Mouse (Mus musculus): Measurements from ENCODE around the gene Scrg1.
A peak's percentile ranks its signal among the peaks of the same experiment; 100 is the strongest.
"Not testable (repeated sequence)": the region's sequence is repeated elsewhere in the genome, so short reads cannot be mapped to it uniquely, and the experiment has no call there.

Gene Scrg1

DNA sequence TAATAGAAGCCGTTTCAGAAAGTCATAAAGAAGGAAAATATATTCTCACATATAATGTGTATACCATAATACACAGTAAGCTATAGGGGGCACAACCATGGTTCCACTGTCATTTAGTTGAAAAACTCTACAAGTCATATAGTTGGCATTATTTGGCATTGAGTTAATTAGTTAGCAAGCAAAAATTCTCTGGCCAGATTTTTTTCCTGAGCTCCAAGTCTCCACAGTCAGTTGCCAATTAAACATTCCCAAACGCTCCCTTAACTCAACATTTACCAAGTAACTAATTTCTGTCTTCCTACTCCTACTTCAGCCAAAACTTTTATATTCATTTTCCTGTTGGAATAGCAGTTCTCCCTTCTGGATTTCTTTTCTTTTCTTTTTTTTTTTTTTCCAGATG, 2.4 kb upstream of the Scrg1 start:
- no peak for DNase-seq (ENCODE audit: low spot score in 2 of 2)

DNA sequence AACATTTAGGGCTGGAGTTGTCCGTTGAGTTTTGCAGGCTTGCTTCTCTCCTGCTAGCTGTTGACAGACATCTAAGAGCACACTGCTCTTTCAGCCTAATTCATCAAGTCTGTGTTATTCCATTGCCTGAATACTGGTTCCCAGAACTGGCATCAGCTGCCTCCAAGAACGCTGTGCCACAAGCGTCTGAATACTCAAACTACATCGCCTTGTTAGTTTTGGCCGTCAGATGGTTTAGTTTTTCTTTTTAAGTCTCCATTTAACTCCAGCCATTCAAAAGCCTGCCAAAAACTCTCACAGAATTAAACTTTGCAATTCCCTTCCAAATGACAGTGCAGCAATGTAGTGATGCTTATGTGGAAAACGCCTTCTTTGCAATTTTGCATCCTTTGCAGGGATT, 1.4 kb downstream of the Scrg1 start:
- DNase-seq (ENCODE audit: low spot score in 2 of 2), result no peak

DNA sequence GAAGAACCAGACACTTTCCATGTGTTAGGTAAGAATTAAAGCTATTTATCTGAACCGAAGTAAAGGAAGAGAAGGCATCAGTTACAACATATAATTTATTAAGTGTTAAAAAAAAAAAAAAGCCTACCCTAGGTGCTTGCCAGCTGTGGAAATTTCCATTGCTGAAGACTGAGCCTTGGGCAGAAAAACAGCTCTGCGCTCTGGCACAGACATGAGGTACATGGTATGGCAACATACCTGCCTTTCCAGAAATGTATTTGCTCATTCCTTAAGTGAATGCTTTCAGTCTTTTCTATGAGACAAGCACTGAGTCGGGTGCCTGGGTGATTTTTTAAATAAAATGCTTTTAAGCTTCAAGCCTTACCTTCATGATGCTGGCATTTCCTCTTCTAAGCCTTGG, 2.2 kb downstream of the Scrg1 start:
- no peak for DNase-seq (ENCODE audit: low spot score in 2 of 2)

DNA sequence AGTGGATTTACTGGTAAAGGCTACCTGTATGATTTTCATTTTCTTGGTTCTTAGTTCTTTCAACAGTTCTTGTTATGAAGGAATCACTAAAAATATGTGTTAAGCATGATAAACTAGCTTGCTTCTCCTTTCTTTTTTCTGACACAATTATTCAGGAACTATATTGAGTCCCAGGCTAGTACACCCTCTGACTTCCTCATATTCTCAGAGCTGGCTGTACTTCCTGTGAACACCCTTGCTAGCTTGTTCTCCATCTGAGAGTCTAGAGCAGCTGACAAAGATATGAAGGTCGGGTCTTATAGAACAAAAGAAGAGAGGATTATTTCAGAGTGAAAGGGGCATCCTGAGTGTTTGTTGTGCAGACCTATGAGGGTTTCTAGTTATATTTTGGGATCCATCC, 7.1 kb downstream of the Scrg1 start:
- no peak for DNase-seq (ENCODE audit: low spot score in 2 of 2)

DNA sequence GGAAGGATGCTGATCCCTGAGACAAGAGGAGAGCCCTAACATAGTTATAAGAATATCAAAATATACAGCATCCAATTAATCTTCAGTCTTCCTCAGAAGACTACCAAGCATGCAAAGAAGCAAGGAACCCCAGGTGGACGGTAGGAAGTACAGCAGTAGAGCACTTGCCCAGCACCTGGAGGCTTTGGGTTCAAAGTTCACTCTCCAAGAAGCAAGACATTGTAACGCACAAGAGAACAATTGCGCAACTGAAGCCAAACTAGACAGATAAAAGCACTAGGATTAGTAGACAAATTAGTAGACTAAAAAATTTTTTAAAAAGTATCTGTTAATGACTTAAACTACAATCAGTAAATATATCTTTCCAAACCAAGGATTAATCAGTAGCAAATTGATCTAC, 8.0 kb downstream of the Scrg1 start:
- DNase-seq (ENCODE audit: low spot score in 2 of 2), result no peak

DNA sequence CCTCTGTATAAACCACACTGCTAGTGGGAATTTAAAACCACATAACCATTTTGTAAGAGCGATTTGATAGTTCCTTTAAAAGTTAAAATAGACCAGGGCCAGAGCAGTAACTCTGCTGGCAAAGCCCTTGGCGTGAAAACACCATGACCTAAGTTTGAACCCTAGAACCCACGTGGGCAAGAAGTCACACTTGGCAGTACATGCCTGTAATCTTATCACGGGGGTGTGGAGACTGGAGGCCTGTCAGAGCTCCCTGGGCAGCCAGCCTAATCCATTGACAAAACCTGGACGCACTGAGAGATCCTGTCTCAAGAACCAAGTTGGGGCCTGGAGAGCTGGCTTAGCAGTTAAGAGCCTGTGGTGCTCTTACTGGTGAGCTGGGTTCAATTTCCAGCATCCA, 12.9 kb downstream of the Scrg1 start:
- DNase-seq (ENCODE audit: low spot score in 2 of 2), result no peak

DNA sequence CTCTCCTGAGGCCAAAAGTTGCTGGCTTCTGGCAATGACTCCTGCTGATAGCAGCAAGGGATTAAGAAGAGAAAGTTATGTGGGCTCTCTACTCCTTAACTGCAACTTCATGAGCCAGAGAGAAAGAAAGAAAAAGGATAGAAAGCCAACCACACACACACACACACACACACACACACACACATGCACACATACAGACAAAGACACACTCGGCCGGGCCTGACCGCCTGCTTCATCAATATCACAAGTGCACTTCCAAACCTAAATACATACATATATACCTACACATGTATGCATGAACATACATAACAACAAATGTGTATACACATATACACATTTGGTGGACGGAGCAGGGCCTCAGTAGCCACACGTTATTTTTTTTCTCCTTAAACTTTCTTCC, 15.1 kb downstream of the Scrg1 start:
- no peak for DNase-seq (ENCODE audit: low spot score in 2 of 2)

DNA sequence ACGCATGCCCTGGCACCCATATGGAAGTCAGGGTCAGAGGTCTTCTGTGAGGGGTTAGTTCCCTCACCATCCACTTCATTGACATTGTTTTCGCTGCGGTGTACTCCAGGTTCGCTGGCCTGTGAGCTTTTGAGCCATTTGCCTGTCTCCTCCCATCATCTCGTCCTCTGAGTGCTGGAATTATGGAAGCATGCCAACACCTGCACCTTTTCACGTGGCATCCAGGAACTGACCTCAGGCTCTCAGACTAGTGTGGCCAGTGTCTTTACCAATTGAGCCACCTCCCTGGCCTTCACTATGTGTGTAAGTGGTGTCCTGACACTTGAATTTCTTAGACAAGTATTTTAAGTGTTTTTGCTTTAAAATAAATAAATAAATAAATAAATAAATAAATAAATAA, 18.0 kb downstream of the Scrg1 start:
- DNase-seq (ENCODE audit: low spot score in 2 of 2), result no peak

DNA sequence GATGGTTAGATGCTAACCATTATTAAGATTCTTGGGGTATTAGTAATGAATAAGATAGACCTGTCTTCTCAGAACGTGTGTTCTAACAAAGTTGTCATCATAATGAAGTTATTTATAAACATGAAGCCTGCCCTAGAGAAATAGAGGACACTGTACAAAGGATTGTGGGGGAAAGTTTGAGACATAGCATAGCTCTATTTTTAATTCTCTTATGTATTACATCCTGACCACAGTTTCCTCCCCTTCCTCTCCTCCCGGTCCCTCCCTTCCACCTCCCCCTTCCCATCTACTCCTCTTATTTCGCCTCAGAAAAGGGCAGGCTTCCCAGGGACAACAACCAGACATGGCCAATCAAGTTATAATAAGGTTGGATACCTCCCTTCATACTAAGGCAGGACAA, 22.7 kb downstream of the Scrg1 start:
- no peak for DNase-seq (ENCODE audit: low spot score in 2 of 2)

DNA sequence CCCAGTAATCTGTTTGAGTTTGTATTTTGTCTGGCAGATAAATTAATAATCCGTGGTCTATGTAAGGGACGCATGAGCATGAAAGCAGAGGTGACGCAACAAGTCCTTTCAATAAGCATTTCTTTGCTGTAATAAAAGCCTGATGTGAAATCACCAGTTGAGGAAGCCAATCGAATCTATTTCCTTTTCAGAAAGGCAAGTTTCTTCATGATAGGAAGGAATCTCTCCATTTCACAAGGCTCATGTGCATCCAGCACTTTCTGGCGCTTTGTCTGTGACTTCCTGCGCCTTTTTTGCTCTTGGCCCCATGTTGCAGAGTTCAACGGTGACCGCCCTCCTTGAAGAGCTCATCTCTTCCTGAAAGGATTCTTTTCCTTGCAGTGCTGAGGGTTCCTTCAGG, 24.0 kb downstream of the Scrg1 start:
- no peak for DNase-seq (ENCODE audit: low spot score in 2 of 2)

DNA sequence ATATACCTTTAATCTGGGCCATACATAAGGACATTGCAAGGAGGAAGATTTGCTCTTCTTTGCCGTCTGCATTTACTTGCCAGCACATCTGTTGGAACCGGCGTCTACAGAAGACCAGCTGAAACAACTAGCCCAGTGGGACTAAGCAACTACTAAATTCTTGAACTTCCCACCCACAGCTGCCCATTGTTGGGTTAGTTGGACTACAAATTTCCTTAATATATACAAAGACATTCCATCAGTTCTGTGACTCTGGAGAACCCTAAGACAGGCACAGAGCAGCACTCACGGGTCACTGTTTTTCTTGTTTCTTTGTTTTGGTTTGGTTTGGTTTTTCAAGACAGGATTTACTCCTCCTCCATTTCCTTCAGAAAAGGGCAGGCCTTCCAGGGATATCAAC, 24.9 kb downstream of the Scrg1 start:
- DNase-seq (ENCODE audit: low spot score in 2 of 2), result no peak

DNA sequence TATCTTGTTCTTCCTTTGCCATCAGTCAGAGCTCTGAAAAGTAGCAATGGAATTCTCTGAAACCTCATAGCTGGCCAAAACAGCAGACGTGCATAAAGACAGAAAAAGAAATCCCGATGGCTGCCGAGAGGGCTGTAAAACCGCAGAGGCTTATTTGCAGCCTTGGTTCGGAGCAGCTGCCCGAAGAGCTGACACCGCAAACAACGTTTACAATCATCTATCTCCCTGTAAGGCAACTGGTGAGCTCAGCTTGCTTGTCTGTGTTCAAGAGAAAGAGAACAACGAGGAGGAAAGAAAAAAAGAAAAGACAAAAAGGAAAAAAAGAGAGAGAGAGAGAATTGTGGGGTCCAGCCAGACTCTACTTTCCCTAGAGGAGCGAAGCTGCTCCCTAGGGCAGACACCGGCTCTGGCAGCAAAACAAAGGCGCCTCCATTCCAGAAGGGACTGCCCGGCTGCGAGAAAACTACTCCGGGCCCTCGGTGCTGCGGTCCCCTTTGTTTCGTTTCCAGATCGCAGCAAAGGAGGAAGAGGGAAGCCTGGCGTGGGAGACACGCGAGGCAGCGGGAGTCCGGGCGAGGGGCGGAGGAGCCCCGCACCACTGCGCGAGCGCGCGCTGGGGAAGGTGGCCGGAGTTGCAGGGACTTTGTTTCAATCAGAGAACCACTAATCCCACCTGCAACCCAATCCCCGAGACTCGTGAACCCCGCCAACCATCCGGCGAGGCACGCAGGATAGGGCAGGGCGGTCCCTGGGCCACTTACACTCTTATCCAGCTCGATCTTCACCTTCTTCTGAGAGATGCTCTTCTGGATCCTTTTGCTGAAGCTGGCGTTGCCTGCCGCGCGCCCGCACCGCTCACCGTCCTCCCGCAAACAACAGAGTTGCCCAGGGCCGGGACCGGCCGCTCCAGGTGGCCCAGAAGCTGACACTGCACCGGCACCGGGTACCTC, 31.0 kb downstream of the Scrg1 start:
- peak in 1 of 2 experiments; percentile 55 for DNase-seq (ENCODE audit: low spot score in 2 of 2)

DNA sequence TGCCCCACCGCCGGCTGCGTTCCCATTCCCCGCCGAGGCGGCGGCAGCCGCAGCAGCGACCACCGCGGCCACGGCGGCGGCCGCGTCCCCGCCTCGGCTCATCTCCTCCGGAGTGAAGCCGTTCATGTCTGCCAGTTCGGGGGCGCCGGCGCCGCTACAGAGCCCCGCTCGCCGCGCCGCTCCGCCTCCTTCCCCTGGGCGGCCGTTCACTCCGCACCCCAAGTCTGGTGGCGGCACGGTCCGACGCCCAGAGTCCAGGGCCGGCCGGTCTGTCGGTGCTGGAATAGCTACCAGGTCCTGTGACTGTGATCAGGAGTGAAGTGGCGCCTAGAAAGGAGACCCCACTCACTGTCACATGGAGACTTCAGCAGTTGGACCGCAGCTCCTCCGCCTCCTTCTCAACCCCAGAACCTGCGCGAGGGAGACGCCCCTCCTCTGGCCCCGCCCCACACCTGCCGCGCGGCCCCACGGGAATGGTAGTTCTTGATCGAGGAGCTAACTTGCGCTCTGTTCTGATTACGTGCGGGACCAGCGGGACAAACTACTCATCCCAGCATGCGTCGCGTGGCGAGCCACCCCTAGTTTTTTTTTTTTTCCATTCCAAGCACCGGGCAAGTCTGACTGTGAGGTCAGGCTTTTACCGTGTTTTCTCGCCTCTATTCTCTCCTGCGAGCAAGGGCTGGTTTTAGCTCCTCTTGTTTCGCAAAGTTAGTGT, 31.9 kb downstream of the Scrg1 start, which contains the start of gene Sap30:
Gene Sap30, minus strand, starts transcription at position 420 of the 715 bp plus-strand sequence.
- peak; percentile 95 to 98 for DNase-seq (ENCODE audit: low spot score in 2 of 2)

DNA sequence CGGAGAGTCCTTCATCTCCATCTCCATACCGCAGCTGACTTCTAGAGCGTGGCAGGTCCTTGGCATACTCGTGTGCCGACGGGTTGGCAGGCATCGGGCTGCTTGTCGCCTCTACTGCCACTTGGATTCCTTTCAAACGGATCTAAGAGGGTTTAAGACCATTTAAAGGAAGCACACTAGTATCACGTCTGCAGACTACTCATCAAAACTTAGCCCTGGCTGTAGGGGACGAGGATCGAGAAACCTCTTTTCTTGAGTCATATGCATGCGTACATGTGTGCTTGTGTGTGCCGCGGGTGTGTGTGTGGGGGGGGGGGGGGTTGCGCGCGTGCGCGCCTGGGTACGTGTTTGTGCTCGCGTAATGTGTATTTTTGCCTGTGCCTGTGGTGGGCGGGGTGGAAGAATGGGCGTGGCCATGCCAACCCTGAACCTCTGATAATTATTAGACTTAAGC, 32.6 kb downstream of the Scrg1 start:
- DNase-seq (ENCODE audit: low spot score in 2 of 2), result peak in 1 of 2 experiments; percentile 26

DNA sequence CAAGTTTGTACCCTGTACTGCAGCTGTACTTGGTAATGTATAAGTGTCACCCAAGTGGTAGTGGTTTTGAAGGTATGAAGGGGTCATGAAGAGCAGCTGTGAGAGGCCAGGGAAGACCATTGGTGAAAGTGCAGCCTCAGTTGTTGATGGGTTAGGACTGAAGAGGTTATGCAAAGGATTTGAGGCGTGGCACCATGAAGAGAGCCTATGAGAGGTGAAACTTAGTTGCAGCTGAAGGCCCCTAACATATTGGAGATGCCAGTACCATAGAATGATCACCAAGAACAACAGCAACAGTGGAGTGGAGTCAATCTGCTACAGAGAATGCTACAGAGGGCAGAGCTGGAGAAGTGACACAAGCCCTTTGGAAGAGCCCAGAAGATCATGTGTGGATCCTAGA, 33.6 kb downstream of the Scrg1 start:
- no peak for DNase-seq (ENCODE audit: low spot score in 2 of 2)

DNA sequence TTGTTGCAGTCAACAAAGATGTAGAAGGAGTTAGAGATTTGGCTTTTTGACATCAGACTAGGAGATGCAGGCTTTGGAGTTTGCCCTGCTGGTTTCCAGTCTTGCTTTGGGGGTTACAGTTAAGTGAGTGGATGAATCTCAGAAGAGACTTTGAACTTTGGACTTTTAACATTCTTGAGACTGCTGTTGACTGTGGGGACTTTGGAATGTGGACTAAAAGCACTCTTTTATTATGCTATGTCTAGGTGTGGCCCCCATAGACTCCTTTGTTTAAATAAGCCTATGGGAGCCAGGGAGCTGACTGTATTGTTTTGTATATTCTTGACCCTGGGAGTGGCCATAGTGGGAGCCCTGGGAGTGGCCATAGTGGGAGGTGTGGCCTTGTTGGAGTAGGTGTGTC, 34.2 kb downstream of the Scrg1 start:
- no peak for DNase-seq (ENCODE audit: low spot score in 2 of 2)

DNA sequence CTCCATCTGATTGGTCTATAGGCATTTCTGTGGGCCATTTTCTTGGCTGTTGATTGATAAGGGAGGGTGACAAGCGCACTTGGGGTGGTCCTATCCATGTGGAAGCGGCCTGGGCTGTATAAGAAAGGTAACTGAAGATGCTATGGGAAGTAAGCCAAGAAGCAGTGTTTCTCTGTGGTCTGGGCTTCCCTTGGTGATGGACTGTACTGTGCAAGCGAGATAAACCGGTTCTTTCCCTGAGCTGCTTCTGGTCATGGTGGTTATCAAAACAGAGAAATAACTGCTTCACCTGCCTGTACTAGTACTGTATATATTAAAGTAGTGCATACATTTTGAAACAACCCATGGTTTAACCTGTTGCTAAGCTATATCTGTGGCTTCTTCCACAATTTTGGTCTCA, 36.1 kb downstream of the Scrg1 start:
- no peak for DNase-seq (ENCODE audit: low spot score in 2 of 2)

DNA sequence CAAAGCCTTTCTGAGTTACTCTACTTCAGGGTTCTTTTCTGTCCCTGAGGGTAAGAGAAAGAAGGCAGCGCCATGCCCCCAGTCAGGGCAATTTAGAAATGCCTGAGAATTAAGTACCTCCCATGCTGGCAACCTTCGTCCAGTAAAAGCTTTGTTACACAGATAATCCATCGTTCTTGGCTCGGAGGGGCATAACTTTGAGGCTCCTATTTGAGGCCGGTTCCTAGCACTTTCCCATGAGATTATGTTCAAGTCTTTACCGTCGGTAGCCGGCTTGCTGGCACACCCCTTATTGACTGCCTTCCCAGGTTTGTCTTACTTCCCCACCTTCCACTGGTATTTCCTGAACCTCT, 42.7 kb downstream of the Scrg1 start:
- DNase-seq (ENCODE audit: low spot score in 2 of 2), result no peak

DNA sequence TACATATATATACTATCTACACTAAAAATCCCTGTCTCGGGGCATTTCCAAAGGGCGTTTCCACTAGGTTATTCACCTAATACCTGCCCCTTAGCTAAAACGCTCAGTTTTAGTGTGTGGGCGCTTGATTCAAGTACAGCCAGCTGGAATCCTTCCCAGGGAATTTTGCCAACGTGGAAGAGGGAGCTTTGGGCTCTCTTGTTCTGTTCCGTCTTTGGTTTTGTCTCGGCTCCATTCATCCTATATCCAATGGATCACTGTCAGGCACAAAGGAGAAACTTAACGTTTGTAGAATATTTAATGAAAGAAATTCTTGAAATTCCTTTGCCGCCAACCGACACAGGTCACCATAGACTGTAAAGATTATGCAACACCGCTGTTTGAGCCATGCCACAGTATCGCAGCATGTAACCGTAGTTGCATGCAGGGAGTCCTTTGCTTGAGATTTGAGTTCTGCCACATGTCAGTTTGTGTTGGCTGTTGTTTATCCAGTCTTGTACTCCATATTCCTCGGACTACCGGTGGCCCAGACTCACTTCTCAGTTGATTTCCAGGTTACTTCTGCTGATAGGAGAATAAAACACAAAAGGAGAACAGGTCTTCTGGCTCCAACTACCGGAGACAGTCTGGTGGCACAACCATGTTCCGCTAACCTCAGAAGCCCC, 43.3 kb downstream of the Scrg1 start:
- peak in 1 of 2 experiments; percentile 41 for DNase-seq (ENCODE audit: low spot score in 2 of 2)

DNA sequence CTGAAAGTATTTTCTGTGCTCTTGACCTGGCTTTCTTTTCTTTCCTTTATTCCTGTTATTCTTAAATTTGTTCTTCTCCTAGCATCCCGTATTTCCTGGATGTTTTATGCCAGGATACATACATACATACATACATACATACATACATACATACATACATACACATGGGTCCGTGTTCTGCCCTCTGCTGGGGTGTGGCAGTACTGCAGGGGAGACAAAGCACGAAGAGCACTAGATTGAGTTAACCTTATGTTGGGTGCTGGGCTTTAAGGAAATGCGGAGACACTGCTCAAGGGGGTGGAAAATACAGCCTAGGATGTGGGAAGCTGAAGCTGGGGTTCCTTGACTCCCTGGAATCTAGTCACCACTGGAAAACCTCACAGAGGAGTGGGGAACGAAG, 47.9 kb downstream of the Scrg1 start:
- DNase-seq (ENCODE audit: low spot score in 2 of 2), result peak in 1 of 2 experiments; percentile 77

DNA sequence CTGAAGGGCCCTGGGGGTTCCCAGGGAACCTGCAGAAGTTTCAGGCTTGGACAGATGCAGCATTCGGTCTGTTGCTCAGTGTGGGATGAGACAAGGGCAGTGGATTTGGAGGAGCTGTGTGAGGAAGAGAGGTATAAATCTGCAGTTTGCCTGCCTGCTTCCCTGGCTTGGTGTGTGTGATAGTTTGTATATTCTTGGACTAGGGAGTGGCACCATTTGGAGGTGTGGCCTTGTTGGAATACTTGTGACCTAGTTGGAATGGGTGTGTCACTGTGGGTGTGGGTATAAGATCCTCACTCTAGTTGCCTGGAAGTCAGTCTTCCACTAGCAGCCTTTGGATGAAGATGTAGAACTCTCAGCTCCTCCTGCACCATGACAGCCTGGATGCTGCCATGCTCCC, 49.8 kb downstream of the Scrg1 start:
- not testable (repeated sequence) for DNase-seq (ENCODE audit: low spot score in 2 of 2)

DNA sequence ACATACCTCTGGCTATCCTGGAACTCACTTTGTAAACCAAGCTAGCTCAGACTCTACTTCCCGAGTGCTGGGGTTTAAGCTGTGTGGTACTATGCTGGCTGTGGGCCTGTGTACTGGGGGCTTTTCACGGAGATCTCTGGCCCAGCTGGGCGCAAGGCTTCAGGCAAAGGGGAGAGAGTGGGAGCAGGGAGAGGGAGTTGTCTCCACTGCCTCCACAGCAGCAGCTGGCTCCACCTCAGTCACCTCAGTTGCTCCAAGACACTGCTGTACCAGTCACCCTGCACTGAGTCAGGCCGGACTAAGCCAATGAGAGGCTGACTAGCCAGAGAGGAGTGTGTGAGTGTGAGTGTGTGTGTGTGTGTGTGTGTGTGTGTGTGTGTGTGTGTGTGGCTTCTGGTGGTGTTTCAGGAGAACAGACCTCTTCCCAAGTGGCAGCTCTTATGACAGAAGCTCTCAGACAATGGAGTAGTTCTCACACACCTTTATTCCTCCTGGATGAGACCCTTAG, 51.9 kb downstream of the Scrg1 start:
- no peak for DNase-seq (ENCODE audit: low spot score in 2 of 2)

Data from cerebellum, postnatal 4 days (tissue).